Mouse (Mus musculus): ENCODE results near the gene Polg2. TPM values are rescaled to one million over a fixed set of nuclear protein-coding genes. Genes with fewer than 3 reads are reported as not detected.
"Not testable (repeated sequence)": the region's sequence is repeated elsewhere in the genome, so short reads cannot be mapped to it uniquely, and the experiment has no call there.

The Polg2 gene
- polyA plus RNA-seq, 1 experiment from 2014 or later, result 9.4 TPM

DNA sequence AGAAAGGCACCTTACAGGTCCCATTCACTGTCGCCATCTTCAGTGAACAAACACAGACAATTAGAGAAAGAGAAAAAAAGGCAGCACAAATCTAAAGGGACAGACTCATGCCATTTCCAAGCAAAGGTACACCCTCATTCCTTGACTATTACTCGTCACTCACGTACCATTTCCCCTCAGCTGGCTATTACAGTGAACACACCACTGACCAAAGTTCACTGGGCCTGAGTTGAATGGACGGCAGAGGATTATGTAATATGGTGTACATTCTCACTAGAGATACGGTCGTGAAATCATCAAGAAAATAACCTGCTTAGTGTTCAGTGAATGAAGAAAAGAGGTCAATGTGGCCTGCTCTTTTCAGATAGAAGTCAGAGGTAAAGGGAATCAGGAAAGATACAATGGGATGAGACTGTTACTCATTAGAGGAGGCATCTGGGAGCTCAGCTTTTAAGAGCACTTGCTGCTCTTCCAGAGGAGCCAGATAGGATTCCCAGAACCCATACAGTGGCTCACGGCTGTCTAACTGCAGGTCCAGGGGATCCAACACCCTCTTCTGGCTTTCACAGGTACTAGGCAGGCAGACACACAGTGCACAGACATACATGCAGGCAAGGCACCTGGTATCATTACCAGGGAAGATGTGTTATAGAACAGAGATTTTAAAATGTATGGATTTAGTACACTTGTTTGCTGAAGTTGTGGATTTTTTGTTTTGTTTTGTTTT, 33.2 kb upstream of the Polg2 start:
- no peak for ATAC-seq (ENCODE audit: low FRiP score, low TSS enrichment)
- Histone ChIP-seq H3K27me3 (ENCODE audit: control insufficient read depth, insufficient read depth, low read length) (no peaks in the 10 kb centered on the region), H3K4me2 (ENCODE audit: low read length) (no peak overlapping the region), H3K36me3 (ENCODE audit: control insufficient read depth, insufficient read depth, low read length) (peaks cover 81% of the 10 kb centered on the region), H3K4me3 (replicated peaks; ENCODE audit: low read depth, low read length) (no peak overlapping the region), H3K4me1 (ENCODE audit: control insufficient read depth, insufficient read depth, low read length) (no peaks in the 10 kb centered on the region), H3K27ac (replicated peaks; ENCODE audit: low read depth, low read length) (no peak overlapping the region), H3K9me3 (ENCODE audit: control insufficient read depth, low read length) (no peaks in the 10 kb centered on the region), H3K9ac (replicated peaks; ENCODE audit: low read length) (no peak overlapping the region)
- no peak for DNase-seq
- 92% methylated on average over 7 of the region's 7 CpGs for WGBS

DNA sequence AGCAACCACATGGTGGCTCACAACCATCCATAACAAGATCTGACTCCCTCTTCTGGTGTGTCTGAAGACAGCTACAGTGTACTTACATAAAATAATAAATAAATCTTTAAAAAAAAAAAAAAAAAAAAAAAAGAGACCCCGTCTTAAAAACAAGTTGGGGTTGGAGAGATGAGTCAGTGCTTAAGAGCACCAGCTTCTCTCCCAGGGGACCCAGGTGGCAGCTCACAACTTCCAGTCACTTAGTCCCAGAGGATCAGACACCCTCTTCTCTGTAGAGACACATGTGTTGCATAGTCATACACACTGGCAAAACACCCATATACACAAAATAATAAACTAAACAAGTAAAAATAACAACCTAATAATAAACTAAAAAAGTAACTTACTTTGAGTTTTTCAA, 28.1 kb upstream of the Polg2 start:
- 100% methylated on average over 1 of the region's 1 CpGs for WGBS
- not testable (repeated sequence) for H3K9ac ChIP-seq (replicated peaks; ENCODE audit: low read length); H3K27ac ChIP-seq (replicated peaks; ENCODE audit: low read depth, low read length); H3K27me3 ChIP-seq (ENCODE audit: control insufficient read depth, insufficient read depth, low read length); H3K4me2 ChIP-seq (ENCODE audit: low read length); H3K4me3 ChIP-seq (replicated peaks; ENCODE audit: low read depth, low read length); H3K4me1 ChIP-seq (ENCODE audit: control insufficient read depth, insufficient read depth, low read length); DNase-seq; ATAC-seq (ENCODE audit: low FRiP score, low TSS enrichment); H3K9me3 ChIP-seq (ENCODE audit: control insufficient read depth, low read length)
- peaks cover 68% of the 10 kb centered on the region for H3K36me3 ChIP-seq (ENCODE audit: control insufficient read depth, insufficient read depth, low read length)

DNA sequence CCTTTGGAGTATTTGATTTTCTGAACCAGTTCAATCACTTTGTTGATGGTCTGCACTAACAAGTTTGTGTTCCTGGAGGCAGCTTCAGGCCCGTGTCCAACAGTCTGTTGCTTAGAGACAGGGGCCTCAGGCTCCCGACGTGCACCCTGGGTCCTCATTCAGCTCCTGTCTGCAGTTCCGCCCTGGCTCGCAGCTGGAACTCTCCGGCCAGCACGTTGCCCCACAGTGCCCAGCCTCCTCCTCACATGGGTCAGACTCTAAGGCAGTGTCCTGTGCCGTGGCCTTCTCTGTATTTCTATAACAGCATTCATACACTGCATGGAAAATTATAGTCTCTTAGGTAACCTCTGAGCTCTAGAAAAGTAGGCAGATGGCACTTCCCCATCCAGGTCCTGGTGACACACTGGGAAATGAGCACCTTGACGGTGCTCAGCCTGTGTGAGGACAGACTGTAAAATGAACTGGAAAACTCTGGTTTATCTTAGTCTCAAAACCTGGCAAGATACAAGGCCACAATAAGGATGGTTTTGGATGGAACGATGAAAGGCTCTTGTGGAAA, 22.8 kb upstream of the Polg2 start:
- no peaks in the 10 kb centered on the region for H3K27me3 ChIP-seq (ENCODE audit: control insufficient read depth, insufficient read depth, low read length)
- ATAC-seq (ENCODE audit: low FRiP score, low TSS enrichment) (no peak), DNase-seq (no peak)
- H3K36me3 ChIP-seq (ENCODE audit: control insufficient read depth, insufficient read depth, low read length), result peaks cover 83% of the 10 kb centered on the region
- H3K4me2 ChIP-seq (ENCODE audit: low read length), result no peak overlapping the region
- no peak overlapping the region for H3K27ac ChIP-seq (replicated peaks; ENCODE audit: low read depth, low read length)
- 83% methylated on average over 10 of the region's 10 CpGs for WGBS
- no peaks in the 10 kb centered on the region for H3K4me1 ChIP-seq (ENCODE audit: control insufficient read depth, insufficient read depth, low read length)
- H3K4me3 ChIP-seq (replicated peaks; ENCODE audit: low read depth, low read length), result no peak overlapping the region
- H3K9me3 ChIP-seq (ENCODE audit: control insufficient read depth, low read length), result no peaks in the 10 kb centered on the region
- H3K9ac ChIP-seq (replicated peaks; ENCODE audit: low read length), result no peak overlapping the region

DNA sequence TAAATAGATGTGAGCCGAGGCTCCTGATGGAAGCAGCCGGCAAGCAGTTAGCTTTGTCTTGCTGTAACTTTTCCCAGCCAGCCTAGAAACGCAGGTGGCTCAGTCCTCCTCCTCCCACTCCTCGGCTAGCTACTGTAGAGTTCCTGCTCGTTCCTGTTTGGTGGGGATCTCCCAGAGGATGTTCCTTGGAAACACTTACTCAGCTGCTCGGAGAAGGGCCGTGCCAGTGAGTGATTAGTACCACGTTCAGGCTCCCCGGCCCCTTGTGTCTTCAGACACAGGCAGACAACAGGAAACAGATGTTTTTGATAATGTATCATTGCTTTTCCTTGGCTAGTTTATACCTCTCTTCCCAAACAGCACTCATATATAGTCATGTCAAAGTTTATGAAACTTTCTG, 16.3 kb upstream of the Polg2 start:
- Histone ChIP-seq H3K27ac (replicated peaks; ENCODE audit: low read depth, low read length) (no peak overlapping the region), H3K9ac (replicated peaks; ENCODE audit: low read length) (no peak overlapping the region), H3K36me3 (ENCODE audit: control insufficient read depth, insufficient read depth, low read length) (peaks cover 73% of the 10 kb centered on the region), H3K9me3 (ENCODE audit: control insufficient read depth, low read length) (no peaks in the 10 kb centered on the region), H3K4me3 (replicated peaks; ENCODE audit: low read depth, low read length) (no peak overlapping the region), H3K4me2 (ENCODE audit: low read length) (no peak overlapping the region), H3K27me3 (ENCODE audit: control insufficient read depth, insufficient read depth, low read length) (no peaks in the 10 kb centered on the region), H3K4me1 (ENCODE audit: control insufficient read depth, insufficient read depth, low read length) (no peaks in the 10 kb centered on the region; the same call in 1 of the 2 replicates)
- DNase-seq (no peak), ATAC-seq (ENCODE audit: low FRiP score, low TSS enrichment) (no peak)
- 83% methylated on average over 9 of the region's 9 CpGs for WGBS

DNA sequence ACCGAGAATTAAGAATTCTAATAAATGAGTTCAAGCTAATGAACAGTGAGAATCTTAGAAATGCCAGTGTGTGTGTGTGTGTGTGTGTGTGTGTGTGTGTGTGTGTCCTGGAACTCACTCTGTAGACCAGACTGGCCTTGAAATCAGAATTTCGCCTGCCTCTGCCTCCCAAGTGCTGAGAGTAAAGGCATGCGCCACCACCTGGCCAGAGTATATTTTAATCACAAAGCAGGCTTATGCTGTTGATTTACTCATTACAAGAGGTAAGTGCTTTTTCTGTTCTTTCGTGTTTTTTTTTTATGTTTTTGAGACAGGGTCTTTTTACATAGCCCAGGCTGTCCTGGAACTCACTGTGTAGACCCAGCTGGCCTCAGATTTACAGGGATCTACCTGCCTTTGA, 14.5 kb upstream of the Polg2 start:
- H3K4me3 ChIP-seq (replicated peaks; ENCODE audit: low read depth, low read length), result no peak overlapping the region
- H3K4me2 ChIP-seq (ENCODE audit: low read length), result no peak overlapping the region
- no peaks in the 10 kb centered on the region for H3K9me3 ChIP-seq (ENCODE audit: control insufficient read depth, low read length)
- WGBS, result 74% methylated on average over 4 of the region's 4 CpGs
- DNase-seq, result no peak
- no peak for ATAC-seq (ENCODE audit: low FRiP score, low TSS enrichment)
- H3K36me3 ChIP-seq (ENCODE audit: control insufficient read depth, insufficient read depth, low read length), result peaks cover 56% of the 10 kb centered on the region
- peaks cover 6% of the 10 kb centered on the region for H3K4me1 ChIP-seq (ENCODE audit: control insufficient read depth, insufficient read depth, low read length)
- no peak overlapping the region for H3K9ac ChIP-seq (replicated peaks; ENCODE audit: low read length)
- no peak overlapping the region for H3K27ac ChIP-seq (replicated peaks; ENCODE audit: low read depth, low read length)
- no peaks in the 10 kb centered on the region for H3K27me3 ChIP-seq (ENCODE audit: control insufficient read depth, insufficient read depth, low read length)

DNA sequence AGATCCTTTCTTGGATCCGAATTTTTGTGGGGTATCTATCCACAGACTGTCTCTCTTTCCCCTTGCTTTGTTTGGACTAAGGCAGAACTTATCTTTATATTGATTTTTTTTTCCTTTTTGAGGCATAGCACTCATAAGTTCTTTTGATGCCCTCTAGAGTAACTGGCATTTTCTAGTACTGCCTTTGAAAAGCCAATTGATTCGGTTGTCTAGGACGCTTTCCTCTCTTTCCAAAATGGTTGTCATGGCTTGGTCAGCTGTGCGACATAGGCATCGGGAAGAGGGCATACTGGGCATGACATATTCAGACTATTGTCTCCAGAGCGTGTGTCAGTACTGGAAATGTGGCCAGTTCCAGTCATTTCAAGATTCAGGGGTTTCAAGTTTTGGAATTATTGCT, 10.3 kb upstream of the Polg2 start:
- peaks cover 20% of the 10 kb centered on the region for H3K4me1 ChIP-seq (ENCODE audit: control insufficient read depth, insufficient read depth, low read length)
- peak overlapping the region; percentile 60 for H3K4me2 ChIP-seq (ENCODE audit: low read length)
- under 1% methylated on average over 6 of the region's 6 CpGs for WGBS
- peak overlapping the region; percentile 99 for H3K9ac ChIP-seq (replicated peaks; ENCODE audit: low read length)
- DNase-seq (peak; percentile 61), ATAC-seq (ENCODE audit: low FRiP score, low TSS enrichment) (no peak)
- peak overlapping the region; percentile 98 for H3K27ac ChIP-seq (replicated peaks; ENCODE audit: low read depth, low read length)
- no peaks in the 10 kb centered on the region for H3K27me3 ChIP-seq (ENCODE audit: control insufficient read depth, insufficient read depth, low read length)
- H3K9me3 ChIP-seq (ENCODE audit: control insufficient read depth, low read length), result no peaks in the 10 kb centered on the region
- peaks cover 38% of the 10 kb centered on the region for H3K36me3 ChIP-seq (ENCODE audit: control insufficient read depth, insufficient read depth, low read length)
- peak overlapping the region; percentile 95 for H3K4me3 ChIP-seq (replicated peaks; ENCODE audit: low read depth, low read length)

DNA sequence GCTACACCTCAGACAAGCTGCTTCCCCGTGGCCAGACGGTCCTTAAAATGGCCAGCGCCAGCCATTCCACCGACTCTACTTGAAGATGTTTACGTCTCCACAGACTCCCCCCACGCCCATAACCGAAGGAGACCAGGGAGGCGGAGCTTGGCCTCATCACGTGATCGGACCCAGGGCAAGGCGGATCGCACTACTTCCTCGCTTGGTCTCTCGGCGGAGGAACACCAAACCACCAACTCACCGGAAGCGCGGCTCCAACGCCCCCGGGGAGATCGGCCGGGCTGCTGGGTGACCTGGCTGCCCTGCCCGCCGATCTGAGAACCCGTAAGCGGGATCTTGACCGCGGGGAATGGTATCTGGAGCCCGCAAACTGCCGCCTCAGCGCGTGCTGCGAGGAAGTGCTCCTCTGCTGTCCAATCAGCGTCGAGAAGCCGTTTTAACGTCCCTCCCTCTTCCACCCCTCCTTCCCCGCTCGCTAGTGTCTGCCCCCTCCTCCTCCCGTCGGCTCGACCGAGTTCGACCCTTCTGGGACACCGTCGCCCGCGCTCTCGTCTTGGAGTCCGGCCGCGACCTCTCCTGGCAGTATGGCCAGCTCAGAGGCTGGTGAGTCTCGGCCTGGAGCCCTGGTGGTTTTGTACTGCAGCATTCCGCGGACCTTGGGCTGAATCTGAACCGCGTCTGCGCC, 9.6 kb upstream of the Polg2 start, which contains the start of the genes Ddx5 and Cep95:
TSS of gene Ddx5 (minus strand) at position 411 of the 685 bp plus-strand sequence.
TSS of gene Cep95 (plus strand) at position 478 of the 685 bp plus-strand sequence.
- Histone ChIP-seq H3K4me2 (ENCODE audit: low read length) (peak within 1 kb of the TSS; percentile 60), H3K4me1 (ENCODE audit: control insufficient read depth, insufficient read depth, low read length) (peaks cover 20% of the 10 kb centered on the region), H3K9ac (replicated peaks; ENCODE audit: low read length) (peak within 1 kb of the TSS; percentile 99), H3K36me3 (ENCODE audit: control insufficient read depth, insufficient read depth, low read length) (peaks cover 38% of the 10 kb centered on the region), H3K4me3 (replicated peaks; ENCODE audit: low read depth, low read length) (peak within 1 kb of the TSS; percentile 95), H3K27ac (replicated peaks; ENCODE audit: low read depth, low read length) (peak within 1 kb of the TSS; percentile 98), H3K27me3 (ENCODE audit: control insufficient read depth, insufficient read depth, low read length) (no peaks in the 10 kb centered on the region), H3K9me3 (ENCODE audit: control insufficient read depth, low read length) (no peaks in the 10 kb centered on the region)
- under 1% methylated on average over 58 of the region's 58 CpGs for WGBS
- DNase-seq (peak; percentile 97), ATAC-seq (ENCODE audit: low FRiP score, low TSS enrichment) (peak; percentile 92)

DNA sequence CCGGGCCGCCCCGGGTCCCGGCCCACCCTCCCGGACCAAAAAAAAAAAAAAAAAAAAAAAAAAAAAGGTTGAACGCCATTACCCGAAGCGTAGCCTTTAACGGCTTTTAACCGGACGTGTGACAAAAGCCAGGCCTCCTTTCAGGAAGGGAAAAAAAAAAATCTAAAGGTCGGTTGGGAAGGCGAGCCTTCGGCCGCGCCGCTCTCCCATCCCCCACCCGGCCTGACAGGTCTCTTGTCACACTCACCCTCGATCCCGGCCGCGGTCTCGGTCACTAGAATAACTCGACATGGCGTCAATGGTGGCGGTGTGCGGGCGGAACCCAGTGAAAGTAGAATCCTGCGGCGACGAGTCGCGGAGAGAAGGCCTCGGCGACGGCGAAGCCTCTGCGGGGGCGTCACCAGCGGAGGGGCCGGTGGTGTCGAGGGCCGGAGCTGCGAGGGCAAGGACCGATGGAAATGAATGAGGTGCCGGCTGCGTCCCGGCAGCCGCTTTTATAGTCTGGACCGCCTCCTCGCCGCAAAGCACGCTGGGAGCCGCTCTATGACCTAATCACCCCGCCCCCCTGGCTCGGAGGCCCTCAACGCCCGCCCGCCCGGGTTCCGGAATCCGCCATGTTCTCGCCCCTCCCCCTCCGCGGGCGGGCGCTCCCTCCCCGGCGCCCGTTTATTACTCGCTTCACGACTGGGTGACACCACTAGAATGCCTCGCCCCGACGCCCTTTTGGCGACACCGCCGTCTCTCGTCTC, 8.9 kb upstream of the Polg2 start:
- ATAC-seq (ENCODE audit: low FRiP score, low TSS enrichment) (peak; percentile 82), DNase-seq (peak; percentile 100)
- Histone ChIP-seq H3K4me2 (ENCODE audit: low read length) (peak overlapping the region; percentile 80), H3K4me3 (replicated peaks; ENCODE audit: low read depth, low read length) (peak overlapping the region; percentile 95), H3K9ac (replicated peaks; ENCODE audit: low read length) (peak overlapping the region; percentile 99), H3K36me3 (ENCODE audit: control insufficient read depth, insufficient read depth, low read length) (peaks cover 39% of the 10 kb centered on the region), H3K27ac (replicated peaks; ENCODE audit: low read depth, low read length) (peak overlapping the region; percentile 98), H3K27me3 (ENCODE audit: control insufficient read depth, insufficient read depth, low read length) (no peaks in the 10 kb centered on the region), H3K4me1 (ENCODE audit: control insufficient read depth, insufficient read depth, low read length) (peaks cover 20% of the 10 kb centered on the region), H3K9me3 (ENCODE audit: control insufficient read depth, low read length) (no peaks in the 10 kb centered on the region)
- WGBS, result under 1% methylated on average over 77 of the region's 79 CpGs
